Mouse (Mus musculus) telencephalon, adult 2 months (tissue): ENCODE measurements around the gene Phf13.
"Not testable (repeated sequence)": the region's sequence is repeated elsewhere in the genome, so short reads cannot be mapped to it uniquely, and the experiment has no call there.

ENCODE experiments used
- DNase-seq: peaks from one replicate; pipeline ENCODE4 v3.0.0-alpha.2; 2011; ENCODE audit warnings: low read depth, low spot score

Gene Phf13

GRCm38 (mm10) chr4:151996173-151996950 is at the start of gene Phf13:
Phf13 (minus strand) TSS chr4:151996258.
- peak; percentile 98 for DNase-seq

GRCm38 (mm10) chr4:152044609-152045008 is 48.6 kb upstream of the Phf13 start:
- DNase-seq = no peak

- DNase-seq = no peak
Measured at GRCm38 (mm10) chr4:152043171-152043570, 47.1 kb upstream of the Phf13 start.

GRCm38 (mm10) chr4:152041924-152042641 is 46.0 kb upstream of the Phf13 start:
- DNase-seq = no peak

- DNase-seq = no peak
Measured at GRCm38 (mm10) chr4:152039831-152040310, 43.8 kb upstream of the Phf13 start.

GRCm38 (mm10) chr4:152038985-152039830 is 43.1 kb upstream of the Phf13 start, which contains the start of gene Nol9:
Nol9 (plus strand) TSS chr4:152039321.
- DNase-seq = peak; percentile 64

- DNase-seq = no peak
Measured at GRCm38 (mm10) chr4:152038225-152038984, 42.3 kb upstream of the Phf13 start, which contains the start of gene Tas1r1. Tas1r1 (minus strand) TSS chr4:152038568.

- DNase-seq = not testable (repeated sequence)
Measured at GRCm38 (mm10) chr4:152036464-152036863, 40.4 kb upstream of the Phf13 start.

- DNase-seq = no peak
Measured at GRCm38 (mm10) chr4:152032922-152033321, 36.9 kb upstream of the Phf13 start.

- DNase-seq = no peak
Measured at GRCm38 (mm10) chr4:152029997-152030396, 33.9 kb upstream of the Phf13 start.

GRCm38 (mm10) chr4:152029087-152029486 is 33.0 kb upstream of the Phf13 start:
- DNase-seq = no peak

GRCm38 (mm10) chr4:152028456-152028855 is 32.4 kb upstream of the Phf13 start:
- DNase-seq = no peak

- peak; percentile 96 for DNase-seq
Measured at GRCm38 (mm10) chr4:152027524-152027923, 31.5 kb upstream of the Phf13 start, which contains the start of gene Zbtb48. Zbtb48 (minus strand) TSS chr4:152027671.

GRCm38 (mm10) chr4:152026751-152027508 is 30.9 kb upstream of the Phf13 start:
- no peak for DNase-seq

- DNase-seq = no peak
Measured at GRCm38 (mm10) chr4:152024525-152024924, 28.5 kb upstream of the Phf13 start.

- DNase-seq = no peak
Measured at GRCm38 (mm10) chr4:152022506-152022905, 26.4 kb upstream of the Phf13 start.

- no peak for DNase-seq
Measured at GRCm38 (mm10) chr4:152021568-152022097, 25.6 kb upstream of the Phf13 start.

GRCm38 (mm10) chr4:152020024-152020423 is 24.0 kb upstream of the Phf13 start:
- no peak for DNase-seq

GRCm38 (mm10) chr4:152019073-152019472 is 23.0 kb upstream of the Phf13 start:
- no peak for DNase-seq
